Mouse (Mus musculus) cortical plate, adult 2 months (tissue): ENCODE data around the gene Ift140.

Experiments used
- CTCF ChIP-seq: fragments of 200-500 bp; IDR thresholded peaks from 2 replicates; pipeline ENCODE4 v1.5.1; 2011; ENCODE audit warnings: mild to moderate bottlenecking, control low read depth, low read length; ENCODE audit not compliant: insufficient read depth; ENCODE audit errors: extremely low read depth
- POLR2A ChIP-seq: fragments of 200-500 bp; IDR thresholded peaks from 2 replicates; pipeline ENCODE4 v1.6.1; 2011; ENCODE audit warnings: mild to moderate bottlenecking, low read length, control low read depth; ENCODE audit not compliant: insufficient read depth; ENCODE audit errors: extremely low read depth

- TF ChIP-seq CTCF: no peak
- TF ChIP-seq POLR2A: no peak
Measured at GRCm38 (mm10) chr17:25047143-25047542, 31.3 kb downstream of the Ift140 start.
